20 mouse cellular contexts compared by ENCODE assay signal in the genomic region with DNA sequence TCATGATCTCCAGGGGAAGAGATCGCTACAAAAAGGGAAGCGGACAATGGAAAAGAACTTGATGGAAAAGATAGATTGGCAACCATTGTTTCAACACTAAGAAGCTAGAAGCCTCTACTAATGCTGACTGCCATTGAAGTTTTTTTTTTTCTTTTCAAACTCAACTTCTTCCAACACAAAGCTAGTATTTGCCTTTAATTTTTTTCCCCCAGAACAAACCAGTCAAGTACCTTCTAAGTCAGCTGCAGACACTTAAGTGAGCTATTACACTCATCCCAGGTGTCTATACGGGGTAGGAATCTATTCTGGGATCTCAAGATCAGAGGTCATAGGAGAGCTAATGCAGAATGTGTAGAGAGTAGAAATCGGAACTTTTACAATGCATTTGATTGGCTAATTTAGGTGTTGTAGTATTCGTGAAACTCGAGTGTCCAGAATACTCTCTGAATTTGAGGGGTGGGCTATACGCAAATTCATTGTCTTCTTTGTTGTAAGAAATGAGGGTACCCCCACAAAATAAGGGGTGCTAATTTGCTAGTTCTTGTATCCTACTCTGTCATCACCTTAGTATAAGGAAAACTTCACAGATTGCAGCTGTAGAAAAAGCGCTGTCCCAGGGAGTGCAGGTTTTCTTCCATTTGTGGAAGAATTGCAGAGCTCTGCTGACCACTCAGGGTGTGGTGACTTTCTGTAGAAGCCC. TPM values are rescaled to one million over a fixed set of nuclear protein-coding genes. Genes with fewer than 3 reads are reported as not detected.
"Had no signal": no experiment of that assay in that cellular context is flagged by ENCODE, and none has a peak within 500 bp of the region (broad histone marks: within the 10 kb centered on the region; RNA-seq: fewer than 3 reads in every experiment).

No protein-coding gene starts in this region.

- H3K36me3 ChIP-seq: limb, embryonic 13.5 days; neural tube, embryonic 15.5 days had no signal

- H3K4me2 ChIP-seq: limb, embryonic 13.5 days; neural tube, embryonic 15.5 days had no signal

- DNase-seq: kidney, postnatal 10 days; kidney, postnatal 4 days; left cerebral cortex, postnatal 4 days; lung, adult 18-20 months; right cerebral cortex, postnatal 4 days; spleen, adult 18-20 months; thymus, adult 18-20 months; thymus, postnatal 14 days had no signal

- H3K27ac ChIP-seq: layer of hippocampus, adult 2 months; limb, embryonic 13.5 days; liver, embryonic 14.5 days; neural tube, embryonic 15.5 days had no signal

- H3K9ac ChIP-seq: limb, embryonic 13.5 days; liver, embryonic 14.5 days; neural tube, embryonic 15.5 days had no signal

- H3K9me3 ChIP-seq: limb, embryonic 13.5 days; neural tube, embryonic 15.5 days had no signal

- H3K4me3 ChIP-seq: layer of hippocampus, adult 2 months; limb, embryonic 13.5 days; myocyte; neural tube, embryonic 15.5 days had no signal

RNA-seq across cellular contexts. Expression of a gene that starts 2.8 kb away (rescaled TPM):
- total RNA-seq: layer of hippocampus, adult 2 months; layer of hippocampus, postnatal 14 days; left cerebral cortex, adult 18-20 months; left cerebral cortex, postnatal 10 days; left cerebral cortex, postnatal 4 days; liver, adult 2 months; megakaryocyte-erythroid progenitor cell, adult 5-6 weeks had no signal
- polyA plus RNA-seq: kidney, embryonic 14.5 days; liver, adult 2 months; liver, embryonic 14.5 days; myocyte; stomach, embryonic 14.5 days had no signal
